Mouse (Mus musculus): Measurements from ENCODE around the gene Fam149b.

The Fam149b gene

DNA sequence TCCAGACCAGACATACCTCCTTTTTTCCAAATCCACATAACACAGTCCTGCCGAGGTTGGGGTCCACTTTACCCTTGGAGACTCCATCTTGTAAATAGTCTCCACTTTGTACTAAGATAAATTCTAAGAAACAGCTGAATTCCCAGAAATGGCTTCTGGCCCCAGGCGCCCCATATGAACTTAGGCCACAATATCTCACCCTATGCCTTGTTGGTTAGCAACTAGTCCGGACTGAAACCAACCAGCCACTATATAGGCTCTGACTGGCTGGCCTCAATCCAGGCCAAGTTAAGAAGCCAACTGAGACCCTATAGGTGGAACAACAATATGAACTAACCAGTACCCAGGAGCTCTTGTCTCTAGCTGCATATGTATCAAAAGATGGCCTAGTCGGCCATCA, 44.4 kb downstream of the Fam149b start:
- no peak for DNase-seq

DNA sequence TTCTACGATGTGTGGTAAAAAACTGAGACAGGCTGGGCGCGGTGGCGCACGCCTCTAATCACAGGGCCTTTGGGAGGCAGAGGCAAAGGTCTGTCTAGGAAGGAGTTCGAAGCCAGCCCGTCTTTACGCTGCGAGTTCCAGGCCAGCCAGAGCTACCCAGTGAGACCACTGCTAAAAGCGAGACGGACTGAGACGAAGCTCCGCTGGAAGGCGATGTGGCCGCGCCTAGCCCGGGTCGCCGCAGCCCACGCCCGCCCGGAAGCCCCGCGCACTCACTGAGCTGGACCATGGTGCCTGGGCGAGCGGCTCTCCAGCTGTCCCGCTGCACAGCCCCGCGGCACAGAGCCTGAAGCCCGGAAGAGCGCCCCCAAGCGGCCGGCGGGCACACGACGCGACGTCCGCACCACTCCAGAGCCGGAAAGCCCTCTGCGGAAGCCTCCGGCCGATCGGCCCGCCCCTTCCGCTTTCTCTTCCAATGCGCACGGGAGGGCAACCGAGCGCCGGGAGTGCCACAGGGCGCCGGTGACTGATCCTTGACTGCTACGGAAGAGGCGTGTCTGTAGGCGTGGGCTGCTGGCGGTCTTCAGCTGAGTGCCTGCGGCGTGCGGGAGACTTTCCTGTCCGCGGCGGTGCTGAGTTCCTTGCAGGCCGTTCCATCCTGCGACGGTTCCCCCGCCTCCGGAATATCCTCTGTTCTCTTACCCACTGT, 45.4 kb downstream of the Fam149b start, which contains the start of gene Mrps16:
Gene Mrps16 (minus strand): TSS at position 430 of the 709 bp plus-strand sequence.
- DNase-seq = peak; percentile 98

DNA sequence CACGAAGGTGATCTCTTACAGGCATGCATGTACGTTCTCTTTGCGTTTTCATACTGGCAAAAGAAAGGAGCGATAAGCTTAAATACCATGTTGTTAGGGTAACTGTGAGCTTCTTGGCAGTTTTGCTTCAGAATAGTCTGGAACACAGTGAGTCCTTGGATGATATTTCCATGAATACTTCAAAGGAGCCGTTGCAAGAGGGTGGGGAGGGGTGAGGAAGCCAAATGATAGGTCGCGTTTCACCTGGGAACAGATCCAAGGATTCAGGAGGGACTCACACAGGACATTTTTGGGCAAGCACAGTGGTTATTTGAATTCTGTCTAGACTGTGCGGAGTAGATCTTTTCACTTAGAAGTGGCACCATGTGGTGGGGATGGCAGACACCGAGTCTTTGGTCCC, 49.3 kb downstream of the Fam149b start:
- no peak for DNase-seq

DNA sequence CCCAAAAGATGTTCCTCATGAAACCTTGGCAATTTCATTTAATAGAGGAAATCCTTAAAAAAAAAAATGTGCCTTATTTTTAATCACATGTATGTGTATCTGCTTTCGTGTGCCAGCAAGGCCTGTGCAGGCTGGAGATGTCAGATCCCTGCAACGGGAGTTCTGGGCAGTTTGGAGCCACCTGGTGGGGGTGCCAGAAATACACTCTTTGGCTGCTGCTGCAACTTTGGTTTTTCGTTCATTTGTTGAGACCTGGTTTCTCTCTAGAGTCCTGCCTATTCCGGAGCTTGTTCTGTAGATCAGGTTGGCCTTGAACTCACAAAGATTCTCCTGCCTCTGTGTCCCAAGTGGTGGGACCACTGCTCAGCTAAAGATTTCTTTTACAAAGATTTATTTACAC, 50.9 kb downstream of the Fam149b start:
- no peak for DNase-seq

DNA sequence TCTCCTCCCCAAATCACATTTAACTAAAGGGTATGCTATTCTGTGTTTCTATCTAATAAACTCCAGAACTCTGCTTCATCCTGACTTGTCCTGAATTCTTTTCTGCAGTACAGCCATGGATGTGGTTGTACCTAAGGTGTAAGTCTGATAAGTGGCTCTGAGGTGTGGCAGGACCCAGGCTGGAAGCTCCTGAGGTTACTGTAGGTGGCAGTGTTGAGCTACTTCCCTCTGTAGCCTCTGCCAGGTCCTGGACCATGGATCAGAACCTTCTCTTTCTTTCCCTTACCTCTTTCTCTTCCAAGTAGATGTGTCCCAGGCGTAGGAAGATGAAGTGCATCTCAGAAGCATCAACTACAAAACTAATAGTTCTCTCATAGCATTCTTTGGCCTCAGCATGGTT, 52.1 kb downstream of the Fam149b start:
- DNase-seq = no peak

DNA sequence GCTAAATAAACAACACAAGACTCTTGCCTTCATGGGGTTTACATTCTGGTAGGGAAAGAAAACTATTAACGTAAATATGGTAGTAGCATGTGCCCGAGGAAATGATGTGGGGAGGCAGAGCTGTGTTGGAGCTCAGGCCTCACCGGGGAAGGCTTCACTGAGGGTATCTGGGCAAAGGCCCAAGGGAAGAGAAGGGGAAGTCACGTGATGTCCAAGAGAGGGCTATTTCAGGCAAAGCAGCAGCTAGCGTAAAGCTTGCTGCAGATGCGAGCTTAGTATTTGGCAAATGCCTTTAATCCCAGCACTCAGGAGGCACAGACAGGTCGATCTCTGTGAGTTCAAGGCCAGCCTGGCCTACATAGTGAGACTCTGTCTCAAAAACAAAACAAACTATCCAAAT, 74.3 kb downstream of the Fam149b start:
- DNase-seq = peak; percentile 14

DNA sequence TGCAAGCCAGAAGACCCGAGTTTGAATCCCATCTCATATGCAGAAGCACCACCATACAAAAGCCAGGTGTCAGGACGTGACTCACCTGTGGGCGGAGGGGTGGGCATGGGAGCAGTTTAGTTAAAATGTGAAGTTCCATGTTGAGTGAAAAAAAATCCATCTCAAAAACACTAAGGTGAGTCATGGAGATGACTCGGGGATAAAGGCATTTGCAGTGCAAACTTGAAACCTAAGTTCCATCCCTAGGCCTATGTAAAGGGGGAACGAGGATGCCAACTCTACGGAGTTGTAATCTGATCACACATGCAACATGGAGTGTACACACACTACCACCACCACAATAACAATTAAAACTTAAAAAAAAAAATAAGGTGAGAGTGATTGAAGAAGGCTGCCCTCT, 75.1 kb downstream of the Fam149b start:
- no peak for DNase-seq

DNA sequence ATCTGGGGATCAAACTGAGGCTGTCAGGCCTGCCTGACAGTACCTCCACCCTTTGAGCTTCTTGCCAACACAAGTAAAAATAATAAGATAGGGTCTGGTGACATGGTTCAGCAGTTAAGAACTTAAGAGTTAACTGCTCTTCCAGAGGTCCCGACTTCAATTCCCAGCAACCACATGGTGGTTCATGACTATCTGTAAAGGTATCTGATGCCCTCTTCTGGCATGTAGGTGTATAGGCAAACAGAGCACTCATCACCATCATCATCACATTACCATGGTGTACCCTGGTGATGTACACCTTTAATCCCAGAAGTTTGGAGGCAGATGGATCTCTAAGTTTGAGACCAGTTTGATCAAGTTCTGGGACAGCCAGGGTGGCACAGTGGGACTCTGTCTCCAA, 80.6 kb downstream of the Fam149b start:
- DNase-seq = no peak

DNA sequence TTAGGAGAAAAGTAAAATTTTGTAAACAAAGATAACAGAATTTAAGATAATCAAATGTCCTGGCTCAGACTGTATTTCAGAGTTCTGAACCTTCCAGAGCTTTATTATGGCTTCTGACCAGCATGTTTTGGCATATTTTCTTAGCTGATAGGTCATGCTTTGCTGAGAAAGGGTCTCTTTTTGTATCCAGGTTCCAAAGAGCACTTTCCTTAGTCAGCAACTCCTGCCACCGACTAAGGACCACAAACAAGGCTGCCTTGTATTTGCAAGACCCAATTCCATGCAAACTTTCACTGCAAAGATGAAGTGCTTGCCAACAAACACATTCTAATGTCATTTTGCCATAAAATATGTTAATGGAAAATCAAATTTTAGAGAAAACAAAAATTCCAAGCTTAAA, 81.9 kb downstream of the Fam149b start:
- DNase-seq = no peak

DNA sequence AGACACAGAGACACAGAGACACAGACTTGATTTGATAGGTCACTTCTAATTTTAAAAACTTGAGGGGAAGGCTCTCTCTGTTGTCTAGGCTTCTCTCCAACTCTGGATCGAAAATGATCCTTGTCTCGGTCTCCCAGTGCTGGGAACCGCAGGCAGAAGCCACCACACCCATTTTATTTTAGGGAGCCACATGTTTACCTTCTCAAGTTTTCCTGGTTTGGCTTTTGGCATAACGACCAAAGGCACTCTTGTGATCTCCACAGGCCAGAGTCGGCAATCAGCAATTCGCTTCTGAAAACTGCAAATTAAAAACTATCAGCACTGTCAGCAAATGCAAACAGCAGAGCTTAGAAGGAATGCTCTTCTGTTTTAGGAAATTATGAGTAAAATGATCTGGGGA, 83.8 kb downstream of the Fam149b start:
- DNase-seq = no peak

DNA sequence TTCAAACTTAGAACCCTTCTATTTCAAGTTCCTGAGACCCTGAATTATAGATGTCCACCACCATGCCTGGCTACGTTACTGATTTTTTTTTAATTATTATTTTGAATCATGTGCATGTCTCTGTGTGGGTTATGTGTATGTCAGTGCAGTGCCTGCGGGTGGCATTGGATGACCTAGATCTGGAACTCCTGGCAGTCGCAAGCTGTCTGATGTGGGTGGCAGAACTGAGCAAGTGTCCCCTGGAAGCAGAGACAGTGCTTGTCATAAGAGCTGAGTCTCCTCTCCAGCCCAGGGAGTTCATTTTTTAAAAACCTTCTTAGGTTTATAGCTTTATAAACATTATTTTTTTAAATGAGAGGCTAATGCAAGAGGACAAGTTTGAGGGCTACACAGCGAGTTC, 84.5 kb downstream of the Fam149b start:
- DNase-seq = no peak
